Mouse (Mus musculus): ENCODE data around the gene Ccdc57. TPM values are rescaled to one million over a fixed set of nuclear protein-coding genes. Genes with fewer than 3 reads are reported as not detected.

Ccdc57 gene
- polyA plus RNA-seq, 1 experiment from 2014 or later = 4.7 TPM

GRCm38 (mm10) chr11:120825289-120825863, 107.3 kb downstream of the Ccdc57 start:
- Histone ChIP-seq H3K4me2 (replicated peaks; ENCODE audit: low read depth, low read length) (peak overlapping the region; percentile 96), H3K4me3 (ENCODE audit: low read depth, low read length) (peak overlapping the region; percentile 88), H3K27ac (ENCODE audit: low read depth, low read length) (peak overlapping the region; percentile 100), H3K4me1 (replicated peaks; ENCODE audit: control insufficient read depth, insufficient read depth, low read length) (peaks cover 33% of the 10 kb centered on the region), H3K36me3 (ENCODE audit: control insufficient read depth, insufficient read depth, low read length) (0 out of 2 replicates have a peak, but pooled peaks cover 2% of the 10 kb centered on the region), H3K27me3 (ENCODE audit: control insufficient read depth, insufficient read depth, low read length) (no peaks in the 10 kb centered on the region), H3K9me3 (ENCODE audit: control insufficient read depth, low read length) (no peaks in the 10 kb centered on the region), H3K9ac (ENCODE audit: low read depth, low read length) (peak overlapping the region; percentile 88)
- ATAC-seq (ENCODE audit: low FRiP score) = no peak
- DNase-seq (ENCODE audit: low spot score) = no peak
- 37% methylated on average over 4 of the region's 4 CpGs for WGBS

DNA sequence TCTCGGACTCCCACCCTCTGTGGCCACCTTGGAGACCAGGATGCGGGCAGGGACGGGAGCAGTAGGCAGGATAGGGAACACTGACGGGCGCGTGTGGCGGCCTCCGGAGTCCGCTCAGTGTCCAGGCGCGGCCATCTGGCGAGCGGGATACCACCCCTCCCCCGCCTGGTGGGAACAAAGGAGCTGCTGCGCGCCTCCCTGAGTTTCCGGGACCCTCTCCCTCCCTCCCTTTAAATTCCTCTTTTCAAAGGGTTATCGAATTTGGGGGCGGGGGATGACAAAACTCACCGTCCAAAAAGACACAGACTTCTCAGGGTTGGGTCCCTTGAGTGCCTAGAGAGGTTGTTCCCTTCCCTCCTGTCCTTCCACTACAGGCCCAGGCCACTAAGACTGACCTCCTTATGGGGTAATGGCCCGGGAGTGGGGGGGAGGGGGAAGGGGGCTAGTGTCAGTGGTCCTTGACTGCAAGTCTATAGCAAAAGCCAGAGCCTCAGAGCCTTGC, 107.8 kb downstream of the Ccdc57 start:
- Histone ChIP-seq H3K4me1 (replicated peaks; ENCODE audit: control insufficient read depth, insufficient read depth, low read length) (peaks cover 33% of the 10 kb centered on the region), H3K36me3 (ENCODE audit: control insufficient read depth, insufficient read depth, low read length) (peaks cover 5% of the 10 kb centered on the region; the same call in 1 of the 2 replicates), H3K27me3 (ENCODE audit: control insufficient read depth, insufficient read depth, low read length) (no peaks in the 10 kb centered on the region), H3K4me2 (replicated peaks; ENCODE audit: low read depth, low read length) (peak overlapping the region; percentile 96), H3K9me3 (ENCODE audit: control insufficient read depth, low read length) (no peaks in the 10 kb centered on the region), H3K4me3 (ENCODE audit: low read depth, low read length) (peak overlapping the region; percentile 88), H3K9ac (ENCODE audit: low read depth, low read length) (peak overlapping the region; percentile 88), H3K27ac (ENCODE audit: low read depth, low read length) (peak overlapping the region; percentile 100)
- DNase-seq (ENCODE audit: low spot score) (no peak), ATAC-seq (ENCODE audit: low FRiP score) (peak; percentile 79)
- under 1% methylated on average over 21 of the region's 21 CpGs for WGBS

DNA sequence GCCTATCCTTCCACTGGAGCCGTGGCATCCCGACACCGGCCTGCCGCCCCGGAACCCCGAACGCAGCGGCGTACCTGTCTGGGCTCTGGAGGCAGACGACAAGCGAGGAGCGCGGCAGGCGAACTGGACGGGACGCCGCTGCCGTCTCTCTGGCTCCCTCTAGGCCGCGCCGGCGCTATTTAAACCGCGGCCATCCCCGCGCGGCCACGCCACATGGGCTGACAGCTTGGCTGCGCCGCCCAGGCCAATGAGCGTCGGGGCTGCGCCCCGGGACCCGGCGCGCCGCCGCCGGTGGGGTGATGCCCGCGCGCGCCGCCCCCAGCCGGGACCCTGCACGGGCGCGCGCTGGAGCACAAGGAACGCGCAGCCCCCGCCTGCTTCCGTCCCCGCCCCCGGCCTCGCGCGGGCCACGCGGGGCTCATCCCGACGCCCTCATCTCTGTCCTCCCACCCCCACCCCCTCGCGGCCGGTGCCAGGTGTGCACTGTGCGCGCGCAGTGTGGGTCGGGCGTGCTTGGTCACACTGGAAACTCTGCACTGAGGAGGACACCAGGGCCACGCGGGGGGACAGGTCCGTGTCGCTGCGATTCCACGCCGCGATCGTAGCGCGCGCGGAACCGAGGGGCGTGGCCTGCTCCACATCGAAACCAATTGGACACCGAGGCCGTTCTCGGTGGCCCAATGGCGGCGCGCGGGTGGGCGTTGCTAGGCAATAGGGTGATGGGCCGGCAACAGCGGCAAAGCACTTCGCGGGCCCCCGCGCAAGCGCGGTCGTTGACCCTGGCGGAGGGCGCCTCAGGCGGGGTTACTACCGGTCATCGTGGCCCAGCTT, 108.5 kb downstream of the Ccdc57 start, which contains the start of gene Fasn:
Gene Fasn, minus strand, starts transcription at position 592 of the 831 bp plus-strand sequence.
- Histone ChIP-seq H3K27ac (ENCODE audit: low read depth, low read length) (peak within 1 kb of the TSS; percentile 100), H3K36me3 (ENCODE audit: control insufficient read depth, insufficient read depth, low read length) (peaks cover 7% of the 10 kb centered on the region), H3K4me2 (replicated peaks; ENCODE audit: low read depth, low read length) (peak within 1 kb of the TSS; percentile 96), H3K9me3 (ENCODE audit: control insufficient read depth, low read length) (no peaks in the 10 kb centered on the region), H3K27me3 (ENCODE audit: control insufficient read depth, insufficient read depth, low read length) (no peaks in the 10 kb centered on the region), H3K9ac (ENCODE audit: low read depth, low read length) (peak within 1 kb of the TSS; percentile 88), H3K4me3 (ENCODE audit: low read depth, low read length) (peak within 1 kb of the TSS; percentile 88), H3K4me1 (replicated peaks; ENCODE audit: control insufficient read depth, insufficient read depth, low read length) (peaks cover 33% of the 10 kb centered on the region)
- DNase-seq (ENCODE audit: low spot score) (peak; percentile 98), ATAC-seq (ENCODE audit: low FRiP score) (peak; percentile 91)
- under 1% methylated on average over 86 of the region's 109 CpGs for WGBS

- no peaks in the 10 kb centered on the region for H3K9me3 ChIP-seq (ENCODE audit: control insufficient read depth, low read length)
- WGBS = 0% methylated on average over 35 of the region's 40 CpGs
- peaks cover 33% of the 10 kb centered on the region for H3K4me1 ChIP-seq (replicated peaks; ENCODE audit: control insufficient read depth, insufficient read depth, low read length)
- peak overlapping the region; percentile 88 for H3K4me3 ChIP-seq (ENCODE audit: low read depth, low read length)
- peak; percentile 54 for ATAC-seq (ENCODE audit: low FRiP score)
- peak overlapping the region; percentile 100 for H3K27ac ChIP-seq (ENCODE audit: low read depth, low read length)
- peaks cover 10% of the 10 kb centered on the region for H3K36me3 ChIP-seq (ENCODE audit: control insufficient read depth, insufficient read depth, low read length)
- H3K9ac ChIP-seq (ENCODE audit: low read depth, low read length) = peak overlapping the region; percentile 88
- no peak for DNase-seq (ENCODE audit: low spot score)
- H3K4me2 ChIP-seq (replicated peaks; ENCODE audit: low read depth, low read length) = peak overlapping the region; percentile 96
- H3K27me3 ChIP-seq (ENCODE audit: control insufficient read depth, insufficient read depth, low read length) = no peaks in the 10 kb centered on the region
These were observed 109.1 kb downstream of the Ccdc57 start for GRCm38 (mm10) chr11:120823551-120823947.

GRCm38 (mm10) chr11:120822831-120823550, 109.7 kb downstream of the Ccdc57 start:
- DNase-seq (ENCODE audit: low spot score) (no peak), ATAC-seq (ENCODE audit: low FRiP score) (no peak)
- H3K4me1 ChIP-seq (replicated peaks; ENCODE audit: control insufficient read depth, insufficient read depth, low read length) = peaks cover 33% of the 10 kb centered on the region
- peak overlapping the region; percentile 88 for H3K4me3 ChIP-seq (ENCODE audit: low read depth, low read length)
- H3K36me3 ChIP-seq (ENCODE audit: control insufficient read depth, insufficient read depth, low read length) = peaks cover 14% of the 10 kb centered on the region
- peak overlapping the region; percentile 88 for H3K9ac ChIP-seq (ENCODE audit: low read depth, low read length)
- no peaks in the 10 kb centered on the region for H3K27me3 ChIP-seq (ENCODE audit: control insufficient read depth, insufficient read depth, low read length)
- H3K27ac ChIP-seq (ENCODE audit: low read depth, low read length) = peak overlapping the region; percentile 100
- no peaks in the 10 kb centered on the region for H3K9me3 ChIP-seq (ENCODE audit: control insufficient read depth, low read length)
- WGBS = 1% methylated on average over 14 of the region's 14 CpGs
- H3K4me2 ChIP-seq (replicated peaks; ENCODE audit: low read depth, low read length) = peak overlapping the region; percentile 96

DNA sequence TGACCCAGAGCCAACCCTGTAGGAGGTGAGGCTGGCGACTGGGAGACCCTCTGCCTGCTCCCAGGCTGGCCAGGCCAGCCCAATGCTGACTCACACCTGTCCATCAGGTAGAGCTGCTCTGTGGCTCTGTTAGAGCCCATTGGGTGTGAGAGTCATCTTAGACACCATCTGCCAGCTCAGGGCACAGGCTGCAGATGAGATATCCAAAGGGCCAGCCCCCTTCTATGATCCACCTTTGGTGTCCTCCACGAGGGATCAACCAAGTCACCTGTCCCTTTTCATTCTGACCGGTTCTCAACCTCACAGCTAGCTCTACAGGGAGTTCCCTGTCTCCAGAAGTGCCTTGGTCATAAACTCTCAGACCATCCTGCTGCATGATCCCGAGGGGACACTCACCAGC, 110.4 kb downstream of the Ccdc57 start:
- 74% methylated on average over 4 of the region's 4 CpGs for WGBS
- peak overlapping the region; percentile 88 for H3K4me3 ChIP-seq (ENCODE audit: low read depth, low read length)
- H3K36me3 ChIP-seq (ENCODE audit: control insufficient read depth, insufficient read depth, low read length) = peaks cover 19% of the 10 kb centered on the region
- DNase-seq (ENCODE audit: low spot score) (no peak), ATAC-seq (ENCODE audit: low FRiP score) (no peak)
- H3K27me3 ChIP-seq (ENCODE audit: control insufficient read depth, insufficient read depth, low read length) = no peaks in the 10 kb centered on the region
- H3K27ac ChIP-seq (ENCODE audit: low read depth, low read length) = no peak overlapping the region
- peak overlapping the region; percentile 96 for H3K4me2 ChIP-seq (replicated peaks; ENCODE audit: low read depth, low read length)
- peaks cover 33% of the 10 kb centered on the region for H3K4me1 ChIP-seq (replicated peaks; ENCODE audit: control insufficient read depth, insufficient read depth, low read length)
- peak overlapping the region; percentile 88 for H3K9ac ChIP-seq (ENCODE audit: low read depth, low read length)
- H3K9me3 ChIP-seq (ENCODE audit: control insufficient read depth, low read length) = no peaks in the 10 kb centered on the region

GRCm38 (mm10) chr11:120821076-120821922, 111.4 kb downstream of the Ccdc57 start:
- no peak for DNase-seq (ENCODE audit: low spot score)
- WGBS = 87% methylated on average over 14 of the region's 14 CpGs
- peaks cover 33% of the 10 kb centered on the region for H3K4me1 ChIP-seq (replicated peaks; ENCODE audit: control insufficient read depth, insufficient read depth, low read length)

GRCm38 (mm10) chr11:120820546-120820945, 112.1 kb downstream of the Ccdc57 start:
- DNase-seq (ENCODE audit: low spot score) = no peak
- ATAC-seq (ENCODE audit: low FRiP score) = no peak
- Histone ChIP-seq H3K9me3 (ENCODE audit: control insufficient read depth, low read length) (no peaks in the 10 kb centered on the region), H3K4me2 (replicated peaks; ENCODE audit: low read depth, low read length) (no peak overlapping the region), H3K9ac (ENCODE audit: low read depth, low read length) (no peak overlapping the region), H3K4me1 (replicated peaks; ENCODE audit: control insufficient read depth, insufficient read depth, low read length) (peaks cover 28% of the 10 kb centered on the region), H3K27ac (ENCODE audit: low read depth, low read length) (no peak overlapping the region), H3K4me3 (ENCODE audit: low read depth, low read length) (no peak overlapping the region), H3K27me3 (ENCODE audit: control insufficient read depth, insufficient read depth, low read length) (no peaks in the 10 kb centered on the region), H3K36me3 (ENCODE audit: control insufficient read depth, insufficient read depth, low read length) (peaks cover 34% of the 10 kb centered on the region)
- WGBS = 94% methylated on average over 14 of the region's 14 CpGs

More at GRCm38 (mm10) chr11:120821076-120821922, 111.4 kb downstream of the Ccdc57 start:
- Histone ChIP-seq H3K4me2 (replicated peaks; ENCODE audit: low read depth, low read length) (peak overlapping the region; percentile 96), H3K9ac (ENCODE audit: low read depth, low read length) (peak overlapping the region; percentile 16), H3K27ac (ENCODE audit: low read depth, low read length) (no peak overlapping the region), H3K9me3 (ENCODE audit: control insufficient read depth, low read length) (no peaks in the 10 kb centered on the region), H3K27me3 (ENCODE audit: control insufficient read depth, insufficient read depth, low read length) (no peaks in the 10 kb centered on the region), H3K4me3 (ENCODE audit: low read depth, low read length) (no peak overlapping the region; the same call in 1 of the 2 replicates), H3K36me3 (ENCODE audit: control insufficient read depth, insufficient read depth, low read length) (peaks cover 27% of the 10 kb centered on the region)
- no peak for ATAC-seq (ENCODE audit: low FRiP score)
